Mouse (Mus musculus): ENCODE results near the gene Maml2. TPM values are rescaled to one million over a fixed set of nuclear protein-coding genes. Genes with fewer than 3 reads are reported as not detected.

Gene Maml2
- polyA plus RNA-seq, 1 experiment from 2014 or later: 12.5 TPM

DNA sequence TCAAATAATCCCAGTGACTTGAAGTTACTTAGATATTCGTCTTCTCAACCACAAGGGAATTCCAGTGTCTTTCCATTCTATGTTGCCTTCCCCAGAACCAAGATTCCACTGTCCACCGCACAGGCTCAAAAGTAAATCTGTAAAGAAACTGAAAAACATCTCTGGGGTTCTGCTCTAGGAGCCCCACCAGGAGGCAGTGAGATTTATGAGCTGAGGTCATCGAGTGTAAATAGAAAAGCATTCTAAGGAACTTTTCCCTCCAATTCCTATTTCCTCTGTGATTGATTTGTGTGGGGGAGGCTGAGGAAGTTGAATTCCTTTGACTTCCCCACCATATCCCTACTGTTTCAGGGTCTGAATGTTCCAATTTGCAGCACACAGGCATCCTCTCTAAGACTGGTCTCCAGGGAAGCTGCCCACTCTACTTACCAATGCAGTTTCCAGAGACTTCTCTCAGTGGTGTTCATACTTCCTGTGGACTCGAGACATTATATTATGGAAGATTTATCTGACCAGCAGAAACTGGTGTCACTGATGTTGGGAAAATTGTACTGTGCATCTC, 261.1 kb downstream of the Maml2 start:
- peaks cover 56% of the 10 kb centered on the region for H3K4me1 ChIP-seq (replicated peaks)
- H3K4me2 ChIP-seq: no peak overlapping the region
- H3K4me3 ChIP-seq (replicated peaks): no peak overlapping the region
- 46% methylated on average over 4 of the region's 4 CpGs for WGBS
- no peaks in the 10 kb centered on the region for H3K9me3 ChIP-seq
- no peak for ATAC-seq (ENCODE audit: insufficient number of reproducible peaks, insufficient read depth, low FRiP score, low TSS enrichment, low read depth)
- peak overlapping the region; percentile 41; the same call in 1 of the 2 replicates for H3K27ac ChIP-seq
- no peaks in the 10 kb centered on the region for H3K27me3 ChIP-seq
- H3K36me3 ChIP-seq: no peaks in the 10 kb centered on the region
- H3K9ac ChIP-seq (replicated peaks): no peak overlapping the region

- no peak for ATAC-seq (ENCODE audit: insufficient number of reproducible peaks, insufficient read depth, low FRiP score, low TSS enrichment, low read depth)
- Histone ChIP-seq H3K9ac (replicated peaks) (no peak overlapping the region), H3K9me3 (no peaks in the 10 kb centered on the region), H3K4me1 (replicated peaks) (peaks cover 64% of the 10 kb centered on the region), H3K4me2 (no peak overlapping the region), H3K27ac (peak overlapping the region; percentile 57), H3K4me3 (replicated peaks) (no peak overlapping the region), H3K36me3 (no peaks in the 10 kb centered on the region), H3K27me3 (no peaks in the 10 kb centered on the region)
- WGBS: 73% methylated on average over 9 of the region's 9 CpGs
Observed at GRCm38 (mm10) chr9:13560651-13561050, 262.9 kb downstream of the Maml2 start.

- 84% methylated on average over 1 of the region's 1 CpGs for WGBS
- no peaks in the 10 kb centered on the region for H3K36me3 ChIP-seq
- H3K4me2 ChIP-seq: no peak overlapping the region
- ATAC-seq (ENCODE audit: insufficient number of reproducible peaks, insufficient read depth, low FRiP score, low TSS enrichment, low read depth): no peak
- H3K27me3 ChIP-seq: no peaks in the 10 kb centered on the region
- peaks cover 61% of the 10 kb centered on the region for H3K4me1 ChIP-seq (replicated peaks)
- H3K9ac ChIP-seq (replicated peaks): no peak overlapping the region
- no peak overlapping the region for H3K4me3 ChIP-seq (replicated peaks)
- no peaks in the 10 kb centered on the region for H3K9me3 ChIP-seq
- peak overlapping the region; percentile 57 for H3K27ac ChIP-seq
Observed at GRCm38 (mm10) chr9:13561335-13561734, 263.6 kb downstream of the Maml2 start.

DNA sequence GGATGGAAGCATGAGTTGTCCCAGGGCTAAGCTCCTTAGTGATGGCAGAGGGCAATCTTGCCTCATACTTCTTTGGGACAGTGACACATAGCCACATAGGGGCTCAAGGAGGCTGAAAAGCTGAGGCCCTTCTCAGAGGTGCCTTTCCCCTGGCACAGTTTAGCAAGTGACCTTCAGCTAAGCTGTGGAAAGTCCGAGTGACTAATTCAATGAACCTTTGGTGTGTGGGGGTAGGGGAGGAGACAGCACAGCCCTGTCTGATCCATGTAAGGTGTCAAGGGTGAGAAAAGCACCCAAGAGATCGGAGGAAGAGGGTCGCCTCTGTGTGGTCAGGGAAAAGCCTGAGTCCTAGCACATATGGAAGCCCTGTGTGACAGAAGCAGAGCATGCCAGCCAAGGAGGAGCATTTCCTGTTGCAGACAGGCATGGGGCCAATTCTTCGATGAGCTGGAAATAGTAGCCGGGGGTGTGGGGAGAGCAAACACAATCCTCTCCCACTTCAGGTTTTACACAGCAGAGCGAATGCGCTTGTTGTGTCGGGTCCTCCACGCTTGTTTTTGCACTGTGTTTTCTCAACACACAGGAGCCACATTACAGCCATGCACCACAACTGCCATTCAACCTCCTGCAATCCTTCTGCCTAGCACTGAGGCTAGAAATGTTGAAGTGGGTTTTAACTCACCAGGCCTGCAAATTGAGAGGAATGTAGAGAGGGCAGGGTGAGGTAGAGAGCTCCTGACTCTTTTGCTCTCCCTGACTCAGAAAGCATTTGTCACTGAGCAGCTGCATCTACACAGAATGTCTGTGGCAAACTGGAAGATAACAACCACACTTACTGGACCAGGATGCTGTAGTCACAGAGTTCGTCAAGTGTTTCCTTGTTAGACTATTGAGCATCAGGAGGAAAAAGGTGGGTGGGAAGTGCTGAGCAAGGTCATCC, 266.0 kb downstream of the Maml2 start:
- H3K4me3 ChIP-seq (replicated peaks): no peak overlapping the region
- WGBS: 66% methylated on average over 10 of the region's 10 CpGs
- ATAC-seq (ENCODE audit: insufficient number of reproducible peaks, insufficient read depth, low FRiP score, low TSS enrichment, low read depth): no peak
- 0 out of 2 replicates have a peak overlapping the region, but pooled peaks have one; percentile 18 for H3K9ac ChIP-seq (replicated peaks)
- H3K9me3 ChIP-seq: no peaks in the 10 kb centered on the region
- peaks cover 39% of the 10 kb centered on the region for H3K4me1 ChIP-seq (replicated peaks)
- peak overlapping the region; percentile 23; the same call in 1 of the 2 replicates for H3K27ac ChIP-seq
- no peak overlapping the region for H3K4me2 ChIP-seq
- no peaks in the 10 kb centered on the region for H3K36me3 ChIP-seq
- no peaks in the 10 kb centered on the region for H3K27me3 ChIP-seq

DNA sequence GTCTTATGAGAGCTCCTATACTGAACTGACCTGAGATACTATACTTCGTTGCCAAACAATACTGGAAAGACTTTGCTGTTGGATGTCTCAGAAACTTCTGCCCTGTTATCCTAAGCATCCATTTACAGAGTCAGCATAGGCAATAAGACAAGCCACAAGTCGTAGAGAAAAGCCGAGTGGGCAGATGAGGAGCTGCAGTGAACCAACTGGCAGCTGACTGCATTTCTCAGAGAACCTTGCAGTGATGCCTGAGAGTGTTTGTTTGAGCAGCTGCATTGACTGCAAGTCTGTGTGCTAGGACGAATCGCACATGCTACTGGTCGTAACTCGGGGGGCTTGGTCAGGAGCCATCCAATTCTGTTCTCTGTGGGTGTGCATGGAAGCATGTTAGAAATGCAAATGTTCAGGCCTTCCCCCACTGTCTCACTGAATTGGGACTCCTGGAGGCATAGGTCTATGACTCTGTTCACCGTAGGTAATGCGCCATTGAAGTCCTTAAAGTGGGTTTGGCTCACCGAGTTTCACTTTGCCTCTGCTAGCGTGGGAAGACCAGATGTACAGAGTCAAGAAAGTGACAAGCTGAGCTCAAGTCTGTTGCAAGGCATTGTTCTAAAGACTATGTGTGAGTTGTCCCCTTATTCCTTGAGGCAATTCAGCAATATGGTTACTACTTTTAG, 267.7 kb downstream of the Maml2 start:
- Histone ChIP-seq H3K9ac (replicated peaks) (no peak overlapping the region), H3K27ac (no peak overlapping the region), H3K36me3 (no peaks in the 10 kb centered on the region), H3K27me3 (no peaks in the 10 kb centered on the region), H3K9me3 (no peaks in the 10 kb centered on the region), H3K4me2 (no peak overlapping the region), H3K4me1 (replicated peaks) (peaks cover 24% of the 10 kb centered on the region), H3K4me3 (replicated peaks) (no peak overlapping the region)
- ATAC-seq (ENCODE audit: insufficient number of reproducible peaks, insufficient read depth, low FRiP score, low TSS enrichment, low read depth): no peak
- 75% methylated on average over 11 of the region's 11 CpGs for WGBS

DNA sequence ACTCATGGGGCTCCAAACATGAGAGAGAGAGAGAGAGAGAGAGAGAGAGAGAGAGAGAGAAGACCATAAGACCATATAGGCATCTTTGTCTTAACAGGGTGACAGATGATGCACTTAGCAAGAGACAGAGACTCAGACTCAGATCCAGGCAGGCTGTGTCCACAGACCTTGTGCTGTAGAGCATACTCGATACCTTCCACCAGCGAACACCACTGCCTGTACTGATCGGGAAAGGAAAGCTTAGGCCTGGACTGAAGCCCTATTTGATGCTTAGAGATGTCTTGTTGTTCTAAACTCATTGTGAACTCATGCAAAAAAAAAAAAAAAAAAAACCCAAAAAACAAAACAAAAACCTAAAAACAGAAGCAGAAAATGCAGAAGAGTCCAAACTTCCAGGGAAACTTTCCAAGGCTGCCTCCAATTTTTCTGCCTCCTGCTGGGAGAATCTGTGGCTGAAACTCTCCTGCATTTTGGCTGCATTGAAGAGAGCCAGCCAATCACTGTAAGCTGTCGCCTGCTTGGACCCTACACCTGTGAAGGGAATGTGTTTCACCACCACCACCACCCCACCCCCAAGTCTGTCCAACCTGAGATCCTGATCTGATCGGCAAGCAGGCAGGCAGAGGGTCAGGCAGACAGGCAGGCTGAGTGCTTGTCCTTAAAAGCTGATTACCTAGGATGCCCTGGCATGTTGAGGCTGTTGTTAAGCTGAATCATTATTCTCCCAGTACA, 268.6 kb downstream of the Maml2 start:
- no peaks in the 10 kb centered on the region for H3K36me3 ChIP-seq
- H3K4me2 ChIP-seq: no peak overlapping the region
- WGBS: 84% methylated on average over 5 of the region's 5 CpGs
- no peak overlapping the region for H3K4me3 ChIP-seq (replicated peaks)
- no peak for ATAC-seq (ENCODE audit: insufficient number of reproducible peaks, insufficient read depth, low FRiP score, low TSS enrichment, low read depth)
- no peak overlapping the region for H3K9ac ChIP-seq (replicated peaks)
- H3K27ac ChIP-seq: no peak overlapping the region
- no peaks in the 10 kb centered on the region for H3K27me3 ChIP-seq
- H3K9me3 ChIP-seq: no peaks in the 10 kb centered on the region
- peaks cover 15% of the 10 kb centered on the region for H3K4me1 ChIP-seq (replicated peaks)

DNA sequence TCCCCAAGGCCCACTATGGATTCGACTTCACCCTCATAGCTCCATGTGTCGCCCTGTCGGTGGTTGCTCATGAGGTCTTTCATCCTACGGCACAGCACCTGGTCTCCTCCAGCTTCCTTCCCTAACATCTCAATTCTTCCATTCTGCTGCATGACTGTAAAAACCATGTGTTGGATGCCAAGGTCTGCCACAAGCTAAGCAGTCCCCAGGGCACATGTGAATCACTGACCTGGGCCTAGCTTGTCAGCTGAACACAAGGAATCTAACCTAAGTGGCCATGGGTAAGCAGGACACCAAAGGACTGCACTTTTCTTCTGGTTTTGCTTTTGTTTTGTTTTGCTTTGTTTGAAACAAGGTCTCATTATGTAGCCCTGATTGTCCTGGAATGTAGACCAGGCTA, 271.3 kb downstream of the Maml2 start:
- Histone ChIP-seq H3K9me3 (peaks cover 7% of the 10 kb centered on the region), H3K27ac (no peak overlapping the region; the same call in 1 of the 2 replicates), H3K27me3 (no peaks in the 10 kb centered on the region), H3K4me3 (replicated peaks) (no peak overlapping the region), H3K4me2 (no peak overlapping the region), H3K9ac (replicated peaks) (no peak overlapping the region), H3K4me1 (replicated peaks) (peaks cover 6% of the 10 kb centered on the region), H3K36me3 (0 out of 2 replicates have a peak, but pooled peaks cover 6% of the 10 kb centered on the region)
- WGBS: 86% methylated on average over 4 of the region's 4 CpGs
- no peak for ATAC-seq (ENCODE audit: insufficient number of reproducible peaks, insufficient read depth, low FRiP score, low TSS enrichment, low read depth)

DNA sequence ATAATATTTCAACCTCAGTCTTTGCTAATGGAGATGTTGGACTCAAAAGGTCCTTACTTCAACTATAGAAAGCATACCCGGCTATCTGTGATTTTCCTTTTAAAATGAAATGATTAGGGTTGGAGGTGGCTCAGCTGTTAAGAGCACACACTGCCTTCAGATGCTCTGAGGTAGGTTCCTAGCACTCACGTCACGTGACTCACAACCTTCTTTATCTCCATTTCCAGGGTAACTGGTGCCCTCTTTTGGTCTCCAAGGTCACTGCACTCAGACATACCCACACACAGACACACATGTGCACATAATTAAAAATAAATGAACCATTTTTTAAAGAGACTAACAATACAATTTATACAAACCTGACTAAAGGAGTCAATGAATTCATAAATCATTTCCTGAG, 275.1 kb downstream of the Maml2 start:
- H3K9ac ChIP-seq (replicated peaks): no peak overlapping the region
- H3K9me3 ChIP-seq: peaks cover 7% of the 10 kb centered on the region
- H3K27me3 ChIP-seq: no peaks in the 10 kb centered on the region
- WGBS: 95% methylated on average over 3 of the region's 3 CpGs
- ATAC-seq (ENCODE audit: insufficient number of reproducible peaks, insufficient read depth, low FRiP score, low TSS enrichment, low read depth): no peak
- 0 out of 2 replicates have a peak, but pooled peaks cover 6% of the 10 kb centered on the region for H3K36me3 ChIP-seq
- no peak overlapping the region for H3K4me3 ChIP-seq (replicated peaks)
- H3K4me1 ChIP-seq (replicated peaks): peaks cover 27% of the 10 kb centered on the region
- no peak overlapping the region for H3K27ac ChIP-seq
- H3K4me2 ChIP-seq: no peak overlapping the region

DNA sequence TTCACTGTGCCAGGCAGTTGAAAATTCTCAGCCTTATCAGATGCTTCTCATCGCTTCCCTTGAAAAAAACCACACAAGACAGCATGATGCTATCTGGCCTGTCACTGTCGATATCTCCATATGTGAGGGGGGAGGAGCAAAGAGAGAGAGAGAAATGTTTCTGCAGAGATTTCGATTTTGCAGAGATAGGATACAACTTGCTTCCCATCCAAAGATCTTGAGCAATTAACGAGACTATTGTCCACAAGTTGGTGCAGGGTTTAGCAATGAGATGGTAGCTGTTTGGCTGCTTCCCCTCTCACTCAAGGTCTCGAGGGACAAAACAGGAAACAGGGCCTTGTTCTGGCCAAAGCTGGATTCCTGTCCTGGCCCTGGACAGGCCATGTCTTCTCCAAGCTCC, 276.3 kb downstream of the Maml2 start:
- WGBS: 79% methylated on average over 5 of the region's 5 CpGs
- 0 out of 2 replicates have a peak, but pooled peaks cover 6% of the 10 kb centered on the region for H3K36me3 ChIP-seq
- no peak overlapping the region for H3K4me2 ChIP-seq
- no peak overlapping the region for H3K27ac ChIP-seq
- H3K27me3 ChIP-seq: no peaks in the 10 kb centered on the region
- peaks cover 27% of the 10 kb centered on the region for H3K4me1 ChIP-seq (replicated peaks)
- no peak overlapping the region for H3K9ac ChIP-seq (replicated peaks)
- peaks cover 7% of the 10 kb centered on the region for H3K9me3 ChIP-seq
- ATAC-seq (ENCODE audit: insufficient number of reproducible peaks, insufficient read depth, low FRiP score, low TSS enrichment, low read depth): no peak
- H3K4me3 ChIP-seq (replicated peaks): no peak overlapping the region

- H3K27ac ChIP-seq: peak overlapping the region; percentile 35; the same call in 1 of the 2 replicates
- no peak overlapping the region for H3K4me2 ChIP-seq
- H3K9ac ChIP-seq (replicated peaks): no peak overlapping the region
- H3K36me3 ChIP-seq: 0 out of 2 replicates have a peak, but pooled peaks cover 6% of the 10 kb centered on the region
- no peaks in the 10 kb centered on the region for H3K27me3 ChIP-seq
- H3K4me1 ChIP-seq (replicated peaks): peaks cover 27% of the 10 kb centered on the region
- H3K9me3 ChIP-seq: peaks cover 7% of the 10 kb centered on the region
- WGBS: 48% methylated on average over 2 of the region's 2 CpGs
- ATAC-seq (ENCODE audit: insufficient number of reproducible peaks, insufficient read depth, low FRiP score, low TSS enrichment, low read depth): no peak
- no peak overlapping the region for H3K4me3 ChIP-seq (replicated peaks)
Observed at GRCm38 (mm10) chr9:13574913-13575312, 277.2 kb downstream of the Maml2 start.

Measured in limb, embryonic 12.5 days (tissue).